Mouse (Mus musculus) limb, embryonic 15.5 days (tissue): ENCODE measurements around the gene Rcc1l. TPM values are rescaled to one million over a fixed set of nuclear protein-coding genes. Genes with fewer than 3 reads are reported as not detected.

Experiments
- ATAC-seq: fragments of 200-750 bp; cut with Nextera tagmentation; 2 replicates; pipeline ENCODE4 v1.8.0; 2017; ENCODE audit warnings: low read depth, moderate TSS enrichment; ENCODE audit not compliant: insufficient number of reproducible peaks, low FRiP score, low TSS enrichment
- H3K27ac ChIP-seq: fragments of 300-500 bp; sonication (generic); 2 replicates; pipeline ENCODE4 v1.5.1; 2015; ENCODE audit warnings: moderate library complexity, mild to moderate bottlenecking, inconsistent platforms
- H3K27me3 ChIP-seq: fragments of 300-500 bp; sonication (generic); 2 replicates; pipeline ENCODE4 v1.6.1; 2015; ENCODE audit warnings: inconsistent platforms
- H3K36me3 ChIP-seq: fragments of 300-500 bp; sonication (generic); 2 replicates; pipeline ENCODE4 v1.6.1; 2015; ENCODE audit warnings: inconsistent platforms
- H3K4me1 ChIP-seq: fragments of 300-500 bp; sonication (generic); 2 replicates; pipeline ENCODE4 v1.6.1; 2015; ENCODE audit warnings: inconsistent platforms
- H3K4me2 ChIP-seq: fragments of 300-500 bp; sonication (generic); 2 replicates; pipeline ENCODE4 v1.6.1; 2015; ENCODE audit warnings: mild to moderate bottlenecking, inconsistent platforms
- H3K4me3 ChIP-seq: fragments of 300-500 bp; sonication (generic); 2 replicates; pipeline ENCODE4 v1.5.1; 2015; ENCODE audit warnings: mild to moderate bottlenecking, inconsistent platforms
- H3K9ac ChIP-seq: fragments of 300-500 bp; sonication (generic); 2 replicates; pipeline ENCODE4 v1.6.1; 2015; ENCODE audit warnings: inconsistent platforms
- H3K9me3 ChIP-seq: fragments of 300-500 bp; sonication (generic); 2 replicates; pipeline ENCODE4 v1.6.1; 2016; ENCODE audit warnings: inconsistent platforms
- WGBS: fragments of 180-500 bp; shearing (Covaris S2); methylation state at CpG from one replicate; pipeline ENCODE4 v1.1.7; 2015; 5-methylcytosine and 5-hydroxymethylcytosine counted together
- polyA plus RNA-seq: library from polyadenylated mRNA; unstranded; fragments of >200 nt; fragmentation: Nextera tagmentation; extraction: Ambion mirVana; gene quantifications from 2 replicates; pipeline ENCODE4 v1.2.1, GENCODE M21; 2015

Gene Rcc1l
- polyA plus RNA-seq: 27.4 and 30.3 TPM in 2 replicates

GRCm38 (mm10) chr5:134176169-134176881, at the start of gene Rcc1l:
Gene Rcc1l (minus strand): TSS chr5:134176774.
- under 1% methylated on average over 57 of the region's 72 CpGs for WGBS
- H3K36me3 ChIP-seq: peaks cover 14% of the 10 kb centered on the region; the same call in 1 of the 2 replicates
- ATAC-seq: peak; percentile 81
- peak within 1 kb of the TSS; percentile 81 for H3K27ac ChIP-seq
- H3K9me3 ChIP-seq: no peaks in the 10 kb centered on the region
- no peaks in the 10 kb centered on the region for H3K27me3 ChIP-seq
- H3K9ac ChIP-seq: peak within 1 kb of the TSS; percentile 68
- peak within 1 kb of the TSS; percentile 86 for H3K4me3 ChIP-seq
- peak within 1 kb of the TSS; percentile 82 for H3K4me2 ChIP-seq
- peaks cover 18% of the 10 kb centered on the region for H3K4me1 ChIP-seq

- 77% methylated on average over 30 of the region's 30 CpGs for WGBS
- Histone ChIP-seq H3K36me3 (no peaks in the 10 kb centered on the region), H3K4me2 (no peak overlapping the region), H3K27ac (no peak overlapping the region), H3K9me3 (no peaks in the 10 kb centered on the region), H3K27me3 (peaks cover 11% of the 10 kb centered on the region), H3K4me3 (no peak overlapping the region), H3K4me1 (peaks cover 30% of the 10 kb centered on the region), H3K9ac (no peak overlapping the region)
- no peak for ATAC-seq
These were observed 48.7 kb upstream of the Rcc1l start for GRCm38 (mm10) chr5:134225110-134225901.

GRCm38 (mm10) chr5:134221708-134222150, 45.2 kb upstream of the Rcc1l start:
- Histone ChIP-seq H3K36me3 (peaks cover 9% of the 10 kb centered on the region), H3K4me1 (peaks cover 22% of the 10 kb centered on the region), H3K4me2 (peak overlapping the region; percentile 50), H3K9ac (peak overlapping the region; percentile 21; the same call in 1 of the 2 replicates), H3K27me3 (peaks cover 11% of the 10 kb centered on the region), H3K9me3 (no peaks in the 10 kb centered on the region), H3K4me3 (peak overlapping the region; percentile 29), H3K27ac (no peak overlapping the region)
- ATAC-seq: no peak
- WGBS: 4% methylated on average over 36 of the region's 36 CpGs

- Histone ChIP-seq H3K4me1 (peaks cover 17% of the 10 kb centered on the region), H3K9me3 (no peaks in the 10 kb centered on the region), H3K27me3 (peaks cover 11% of the 10 kb centered on the region), H3K36me3 (peaks cover 14% of the 10 kb centered on the region), H3K4me2 (peak overlapping the region; percentile 50), H3K4me3 (0 out of 2 replicates have a peak overlapping the region, but pooled peaks have one; percentile 29), H3K27ac (no peak overlapping the region), H3K9ac (no peak overlapping the region)
- 40% methylated on average over 4 of the region's 4 CpGs for WGBS
- ATAC-seq: no peak
These were observed 44.7 kb upstream of the Rcc1l start for GRCm38 (mm10) chr5:134221278-134221677.

- ATAC-seq: no peak
- H3K4me2 ChIP-seq: no peak overlapping the region
- H3K9ac ChIP-seq: no peak overlapping the region
- no peak overlapping the region for H3K27ac ChIP-seq
- peaks cover 17% of the 10 kb centered on the region for H3K4me1 ChIP-seq
- WGBS: 90% methylated on average over 7 of the region's 7 CpGs
- H3K9me3 ChIP-seq: no peaks in the 10 kb centered on the region
- peaks cover 11% of the 10 kb centered on the region for H3K27me3 ChIP-seq
- H3K4me3 ChIP-seq: no peak overlapping the region
- peaks cover 25% of the 10 kb centered on the region for H3K36me3 ChIP-seq
These were observed 41.3 kb upstream of the Rcc1l start for GRCm38 (mm10) chr5:134217900-134218299.

- Histone ChIP-seq H3K36me3 (peaks cover 38% of the 10 kb centered on the region), H3K9me3 (no peaks in the 10 kb centered on the region), H3K9ac (no peak overlapping the region), H3K4me2 (no peak overlapping the region), H3K4me3 (no peak overlapping the region), H3K27me3 (no peaks in the 10 kb centered on the region), H3K4me1 (peaks cover 8% of the 10 kb centered on the region; the same call in 1 of the 2 replicates), H3K27ac (no peak overlapping the region)
- WGBS: 51% methylated on average over 12 of the region's 12 CpGs
- ATAC-seq: no peak
These were observed 37.6 kb upstream of the Rcc1l start for GRCm38 (mm10) chr5:134214021-134214806.

GRCm38 (mm10) chr5:134209931-134210554, 33.5 kb upstream of the Rcc1l start:
- Histone ChIP-seq H3K27me3 (no peaks in the 10 kb centered on the region), H3K9ac (no peak overlapping the region), H3K9me3 (no peaks in the 10 kb centered on the region), H3K36me3 (peaks cover 29% of the 10 kb centered on the region), H3K27ac (no peak overlapping the region), H3K4me3 (no peak overlapping the region), H3K4me1 (peaks cover 8% of the 10 kb centered on the region; the same call in 1 of the 2 replicates), H3K4me2 (no peak overlapping the region)
- ATAC-seq: no peak
- WGBS: 51% methylated on average over 11 of the region's 11 CpGs

GRCm38 (mm10) chr5:134206721-134207120, 30.1 kb upstream of the Rcc1l start:
- ATAC-seq: no peak
- H3K4me2 ChIP-seq: no peak overlapping the region
- H3K36me3 ChIP-seq: peaks cover 41% of the 10 kb centered on the region
- H3K27me3 ChIP-seq: no peaks in the 10 kb centered on the region
- 73% methylated on average over 10 of the region's 10 CpGs for WGBS
- no peak overlapping the region for H3K9ac ChIP-seq
- no peak overlapping the region for H3K27ac ChIP-seq
- no peaks in the 10 kb centered on the region for H3K4me1 ChIP-seq
- no peaks in the 10 kb centered on the region for H3K9me3 ChIP-seq
- H3K4me3 ChIP-seq: no peak overlapping the region

GRCm38 (mm10) chr5:134193664-134194063, 17.1 kb upstream of the Rcc1l start:
- Histone ChIP-seq H3K36me3 (peaks cover 45% of the 10 kb centered on the region), H3K9me3 (no peaks in the 10 kb centered on the region), H3K4me3 (no peak overlapping the region), H3K9ac (no peak overlapping the region), H3K4me2 (no peak overlapping the region), H3K27ac (no peak overlapping the region), H3K4me1 (no peaks in the 10 kb centered on the region), H3K27me3 (no peaks in the 10 kb centered on the region)
- no peak for ATAC-seq
- 82% methylated on average over 8 of the region's 8 CpGs for WGBS

GRCm38 (mm10) chr5:134188571-134188970, 12.0 kb upstream of the Rcc1l start:
- no peak for ATAC-seq
- no peak overlapping the region for H3K9ac ChIP-seq
- WGBS: 67% methylated on average over 7 of the region's 7 CpGs
- H3K4me3 ChIP-seq: no peak overlapping the region
- no peak overlapping the region for H3K4me2 ChIP-seq
- H3K4me1 ChIP-seq: peaks cover 1% of the 10 kb centered on the region
- H3K27ac ChIP-seq: no peak overlapping the region
- H3K9me3 ChIP-seq: no peaks in the 10 kb centered on the region
- 0 out of 2 replicates have a peak, but pooled peaks cover 15% of the 10 kb centered on the region for H3K36me3 ChIP-seq
- H3K27me3 ChIP-seq: no peaks in the 10 kb centered on the region
